Mouse (Mus musculus) G1E (cell line): ENCODE data around the gene Izumo1r.

Experiments used
- CTCF ChIP-seq: IDR thresholded peaks from 2 replicates; pipeline ENCODE4 v1.5.1; 2012; ENCODE audit warnings: low read depth, low read length, inconsistent platforms, mixed read lengths
- GATA1 ChIP-seq: IDR thresholded peaks from 2 replicates; pipeline ENCODE4 v1.6.1; 2012; ENCODE audit warnings: borderline replicate concordance, low read length, inconsistent platforms, mixed read lengths
- GATA2 ChIP-seq: IDR thresholded peaks from 2 replicates; pipeline ENCODE4 v1.6.1; 2012; ENCODE audit warnings: low read depth, low read length, inconsistent platforms, borderline replicate concordance
- POLR2AphosphoS5 ChIP-seq: IDR thresholded peaks from 2 replicates; pipeline ENCODE4 v1.6.1; 2012; ENCODE audit warnings: low read depth, low read length, inconsistent platforms; ENCODE audit not compliant: insufficient replicate concordance
- TAL1 ChIP-seq: conservative IDR thresholded peaks from 2 replicates; pipeline ENCODE4 v1.6.1; 2012; ENCODE audit warnings: low read depth, low read length, inconsistent platforms, mixed read lengths

GRCm38 (mm10) chr9:14839527-14839926 is 64.2 kb downstream of the Izumo1r start:
- TF ChIP-seq CTCF = no peak
- no peak for TF ChIP-seq TAL1
- no peak for TF ChIP-seq POLR2AphosphoS5
- TF ChIP-seq GATA1 = no peak
- no peak for TF ChIP-seq GATA2
